Mouse (Mus musculus): ENCODE results near the gene Golm1. TPM values are rescaled to one million over a fixed set of nuclear protein-coding genes. Genes with fewer than 3 reads are reported as not detected.

The Golm1 gene
- polyA plus RNA-seq, 1 experiment from 2014 or later = 31.0 TPM

DNA sequence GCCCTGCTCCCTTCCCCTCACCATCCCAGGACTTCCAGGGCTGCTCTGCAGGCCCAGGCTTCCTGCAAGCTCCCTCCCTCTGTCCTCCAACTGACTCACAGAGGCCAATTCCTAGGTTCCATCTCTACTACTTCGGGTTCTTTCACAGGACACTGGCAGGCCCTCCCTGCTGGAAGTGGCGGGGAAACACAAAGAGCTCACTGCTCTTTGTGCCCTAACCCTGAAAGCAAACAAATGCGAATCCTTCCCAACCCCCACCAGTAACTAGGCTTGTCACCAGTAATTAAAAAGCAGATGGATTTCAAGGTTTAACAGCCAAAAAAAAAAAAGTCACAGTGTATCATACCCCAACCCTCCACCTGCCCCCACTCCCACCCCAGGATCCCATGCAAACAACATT is 1.4 kb downstream of the Golm1 start:
- Histone ChIP-seq H3K4me2 (peak overlapping the region; percentile 61), H3K9ac (0 out of 2 replicates have a peak overlapping the region, but pooled peaks have one; percentile 23), H3K27ac (peak overlapping the region; percentile 63; the same call in 1 of the 2 replicates), H3K27me3 (replicated peaks) (no peaks in the 10 kb centered on the region), H3K4me3 (peak overlapping the region; percentile 76), H3K9me3 (no peaks in the 10 kb centered on the region), H3K4me1 (peaks cover 26% of the 10 kb centered on the region), H3K36me3 (replicated peaks) (no peaks in the 10 kb centered on the region)
- WGBS = 10% methylated on average over 3 of the region's 3 CpGs
- no peak for ATAC-seq (replicated peaks)

DNA sequence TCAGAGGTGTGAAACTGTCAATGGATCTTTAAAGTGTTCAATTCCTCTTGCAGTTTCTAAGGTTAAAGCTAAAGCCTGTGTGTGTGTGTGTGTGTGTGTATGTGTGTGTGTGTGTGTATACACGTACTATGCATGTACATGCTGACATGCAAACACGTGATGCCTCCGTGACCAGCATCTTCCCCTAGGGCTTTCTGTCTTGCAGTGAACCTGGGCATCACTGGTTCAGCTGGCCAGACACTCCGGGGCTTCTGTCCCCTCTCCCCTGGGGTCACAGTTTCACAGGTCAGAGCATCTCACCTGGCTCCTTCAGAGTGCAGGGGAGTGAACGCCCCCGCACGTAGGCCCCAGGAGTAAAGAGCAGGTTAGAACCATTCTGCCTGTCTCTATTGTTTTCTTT is 2.0 kb downstream of the Golm1 start:
- Histone ChIP-seq H3K4me2 (peak overlapping the region; percentile 61), H3K4me1 (peaks cover 26% of the 10 kb centered on the region), H3K9ac (no peak overlapping the region), H3K36me3 (replicated peaks) (no peaks in the 10 kb centered on the region), H3K9me3 (no peaks in the 10 kb centered on the region), H3K27me3 (replicated peaks) (no peaks in the 10 kb centered on the region), H3K4me3 (peak overlapping the region; percentile 76; the same call in 1 of the 2 replicates), H3K27ac (peak overlapping the region; percentile 65)
- no peak for ATAC-seq (replicated peaks)
- 13% methylated on average over 7 of the region's 7 CpGs for WGBS

GRCm38 (mm10) chr13:59672248-59672647 is 3.4 kb downstream of the Golm1 start:
- H3K4me2 ChIP-seq = no peak overlapping the region
- H3K4me1 ChIP-seq = peaks cover 26% of the 10 kb centered on the region
- no peak overlapping the region for H3K27ac ChIP-seq
- no peak overlapping the region for H3K4me3 ChIP-seq
- 63% methylated on average over 6 of the region's 6 CpGs for WGBS
- no peaks in the 10 kb centered on the region for H3K36me3 ChIP-seq (replicated peaks)
- no peaks in the 10 kb centered on the region for H3K9me3 ChIP-seq
- H3K27me3 ChIP-seq (replicated peaks) = no peaks in the 10 kb centered on the region
- H3K9ac ChIP-seq = no peak overlapping the region
- no peak for ATAC-seq (replicated peaks)

- peaks cover 26% of the 10 kb centered on the region for H3K4me1 ChIP-seq
- no peaks in the 10 kb centered on the region for H3K9me3 ChIP-seq
- H3K27ac ChIP-seq = no peak overlapping the region
- no peak for ATAC-seq (replicated peaks)
- no peaks in the 10 kb centered on the region for H3K27me3 ChIP-seq (replicated peaks)
- H3K4me2 ChIP-seq = no peak overlapping the region
- no peaks in the 10 kb centered on the region for H3K36me3 ChIP-seq (replicated peaks)
- WGBS = 65% methylated on average over 2 of the region's 2 CpGs
- no peak overlapping the region for H3K9ac ChIP-seq
- H3K4me3 ChIP-seq = no peak overlapping the region
Observed at GRCm38 (mm10) chr13:59671521-59671920, 4.1 kb downstream of the Golm1 start.

DNA sequence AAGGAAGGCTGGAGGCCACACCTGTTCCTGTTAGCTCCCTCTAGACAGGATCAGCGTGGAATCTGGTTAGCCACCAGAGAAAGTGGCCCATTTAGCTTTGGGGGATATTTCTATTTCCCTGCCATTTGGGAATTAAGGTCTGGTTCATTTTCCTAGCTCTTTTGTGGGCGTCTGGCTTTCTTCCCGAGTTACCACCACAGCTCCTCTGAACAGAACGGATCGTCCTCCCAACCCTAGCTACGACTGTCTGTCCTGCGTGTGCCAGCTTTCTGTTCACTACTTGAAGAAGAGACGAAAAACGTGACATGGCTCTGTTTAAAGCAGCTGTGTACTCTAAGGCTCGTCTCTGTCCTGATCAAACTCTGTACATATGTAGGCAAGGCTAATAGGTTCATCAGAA is 5.7 kb downstream of the Golm1 start:
- H3K27me3 ChIP-seq (replicated peaks) = no peaks in the 10 kb centered on the region
- WGBS = 86% methylated on average over 10 of the region's 10 CpGs
- ATAC-seq (replicated peaks) = no peak
- H3K36me3 ChIP-seq (replicated peaks) = no peaks in the 10 kb centered on the region
- peaks cover 25% of the 10 kb centered on the region for H3K4me1 ChIP-seq
- H3K9ac ChIP-seq = no peak overlapping the region
- no peak overlapping the region for H3K4me2 ChIP-seq
- no peaks in the 10 kb centered on the region for H3K9me3 ChIP-seq
- H3K4me3 ChIP-seq = no peak overlapping the region
- H3K27ac ChIP-seq = no peak overlapping the region

DNA sequence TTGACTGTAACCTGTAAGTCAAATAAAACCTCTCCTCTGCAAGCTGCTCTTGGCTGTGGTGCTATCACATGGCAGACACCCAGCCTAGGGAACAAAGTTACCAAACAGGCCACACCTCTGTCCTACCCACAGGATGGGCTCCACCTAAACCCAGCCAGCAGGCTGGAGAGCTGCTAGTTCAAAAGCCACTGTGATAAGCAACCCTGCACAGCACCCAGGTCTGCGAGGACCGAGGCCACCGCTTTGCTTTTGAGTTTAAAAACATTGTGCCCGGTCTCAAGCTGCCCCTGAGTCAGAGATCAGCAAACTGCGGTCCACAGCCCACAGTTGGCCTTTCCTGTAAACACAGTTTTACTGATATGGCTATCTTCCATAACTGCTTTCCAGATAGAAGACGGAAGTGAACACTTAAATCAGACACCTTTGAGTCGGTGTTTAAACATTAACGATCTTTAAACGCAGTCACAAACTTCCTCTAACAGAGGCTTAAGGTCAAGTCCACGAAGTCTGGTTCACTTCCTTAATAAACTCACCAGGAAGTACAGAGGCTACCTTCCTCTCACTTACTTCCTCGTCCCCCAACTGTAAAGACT is 7.0 kb downstream of the Golm1 start:
- Histone ChIP-seq H3K4me3 (no peak overlapping the region), H3K27ac (no peak overlapping the region), H3K9ac (no peak overlapping the region), H3K27me3 (replicated peaks) (no peaks in the 10 kb centered on the region), H3K4me1 (peaks cover 13% of the 10 kb centered on the region), H3K36me3 (replicated peaks) (no peaks in the 10 kb centered on the region), H3K9me3 (no peaks in the 10 kb centered on the region), H3K4me2 (no peak overlapping the region)
- ATAC-seq (replicated peaks) = no peak
- 84% methylated on average over 11 of the region's 11 CpGs for WGBS

GRCm38 (mm10) chr13:59667763-59668162 is 7.8 kb downstream of the Golm1 start:
- Histone ChIP-seq H3K4me2 (no peak overlapping the region), H3K27ac (no peak overlapping the region), H3K9ac (no peak overlapping the region), H3K9me3 (no peaks in the 10 kb centered on the region), H3K27me3 (replicated peaks) (no peaks in the 10 kb centered on the region), H3K4me3 (no peak overlapping the region), H3K36me3 (replicated peaks) (no peaks in the 10 kb centered on the region), H3K4me1 (peaks cover 8% of the 10 kb centered on the region; the same call in 1 of the 2 replicates)
- 80% methylated on average over 5 of the region's 5 CpGs for WGBS
- no peak for ATAC-seq (replicated peaks)

- H3K27ac ChIP-seq = no peak overlapping the region
- no peak overlapping the region for H3K4me2 ChIP-seq
- H3K9ac ChIP-seq = no peak overlapping the region
- no peak overlapping the region for H3K4me3 ChIP-seq
- H3K9me3 ChIP-seq = no peaks in the 10 kb centered on the region
- no peaks in the 10 kb centered on the region for H3K36me3 ChIP-seq (replicated peaks)
- no peaks in the 10 kb centered on the region for H3K27me3 ChIP-seq (replicated peaks)
- H3K4me1 ChIP-seq = no peaks in the 10 kb centered on the region; the same call in 1 of the 2 replicates
- no peak for ATAC-seq (replicated peaks)
- WGBS = 92% methylated on average over 19 of the region's 19 CpGs
Observed at GRCm38 (mm10) chr13:59663939-59664712, 11.5 kb downstream of the Golm1 start.

GRCm38 (mm10) chr13:59661966-59662365 is 13.6 kb downstream of the Golm1 start:
- no peak overlapping the region for H3K9ac ChIP-seq
- no peaks in the 10 kb centered on the region for H3K27me3 ChIP-seq (replicated peaks)
- peaks cover 4% of the 10 kb centered on the region for H3K4me1 ChIP-seq
- no peak overlapping the region for H3K4me3 ChIP-seq
- H3K36me3 ChIP-seq (replicated peaks) = no peaks in the 10 kb centered on the region
- H3K27ac ChIP-seq = no peak overlapping the region
- no peaks in the 10 kb centered on the region for H3K9me3 ChIP-seq
- WGBS = 97% methylated on average over 12 of the region's 12 CpGs
- ATAC-seq (replicated peaks) = no peak
- no peak overlapping the region for H3K4me2 ChIP-seq

GRCm38 (mm10) chr13:59661387-59661786 is 14.2 kb downstream of the Golm1 start:
- WGBS = 96% methylated on average over 8 of the region's 8 CpGs
- ATAC-seq (replicated peaks) = no peak
- H3K27ac ChIP-seq = no peak overlapping the region
- H3K4me3 ChIP-seq = no peak overlapping the region
- H3K4me2 ChIP-seq = no peak overlapping the region
- no peaks in the 10 kb centered on the region for H3K9me3 ChIP-seq
- H3K9ac ChIP-seq = no peak overlapping the region
- H3K27me3 ChIP-seq (replicated peaks) = no peaks in the 10 kb centered on the region
- no peaks in the 10 kb centered on the region for H3K36me3 ChIP-seq (replicated peaks)
- H3K4me1 ChIP-seq = peaks cover 9% of the 10 kb centered on the region

GRCm38 (mm10) chr13:59660371-59660770 is 15.2 kb downstream of the Golm1 start:
- Histone ChIP-seq H3K4me2 (no peak overlapping the region), H3K9me3 (no peaks in the 10 kb centered on the region), H3K27me3 (replicated peaks) (no peaks in the 10 kb centered on the region), H3K27ac (no peak overlapping the region), H3K4me1 (peaks cover 9% of the 10 kb centered on the region), H3K4me3 (no peak overlapping the region), H3K36me3 (replicated peaks) (no peaks in the 10 kb centered on the region), H3K9ac (no peak overlapping the region)
- WGBS = 97% methylated on average over 3 of the region's 3 CpGs
- no peak for ATAC-seq (replicated peaks)

DNA sequence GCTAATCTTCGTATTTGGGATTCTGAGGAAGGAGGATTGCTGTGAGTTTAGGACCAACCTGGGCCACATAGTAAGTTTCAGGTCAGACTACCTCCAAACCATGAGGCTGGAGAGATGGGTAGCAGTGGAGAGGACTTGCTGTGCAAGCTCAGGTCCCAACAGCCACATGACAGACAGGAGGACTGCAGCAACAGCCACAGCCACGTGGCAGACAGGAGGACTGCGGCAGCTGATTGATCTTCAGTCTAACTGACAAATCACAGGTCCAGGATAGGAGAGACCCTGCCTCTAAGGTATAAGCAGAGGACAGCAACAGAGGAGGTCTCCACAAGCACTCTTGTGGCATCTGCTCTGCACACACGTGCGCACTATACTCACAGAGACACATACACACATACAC is 17.8 kb downstream of the Golm1 start:
- 74% methylated on average over 5 of the region's 5 CpGs for WGBS

More for the DNA sequence above, 17.8 kb downstream of the Golm1 start:
- H3K4me2 ChIP-seq = no peak overlapping the region
- peaks cover 15% of the 10 kb centered on the region for H3K4me1 ChIP-seq
- 0 out of 2 replicates have a peak overlapping the region, but pooled peaks have one; percentile 32 for H3K27ac ChIP-seq
- no peak overlapping the region for H3K9ac ChIP-seq
- no peaks in the 10 kb centered on the region for H3K27me3 ChIP-seq (replicated peaks)
- no peaks in the 10 kb centered on the region for H3K9me3 ChIP-seq
- H3K36me3 ChIP-seq (replicated peaks) = no peaks in the 10 kb centered on the region
- ATAC-seq (replicated peaks) = no peak
- H3K4me3 ChIP-seq = no peak overlapping the region
